Mouse (Mus musculus) heart, adult 9 months (tissue): ENCODE measurements around the gene Sipa1l1.
A peak's percentile ranks its signal among the peaks of the same experiment; 100 is the strongest.

Experiments used
- DNase-seq, 2 experiments: peaks; one replicate each; pipeline ENCODE4 v3.0.0; 2022; ENCODE audit warnings: low spot score in 2 of 2

Sipa1l1 gene

GRCm38 (mm10) chr12:82247371-82248258 is 78.5 kb downstream of the Sipa1l1 start:
- no peak for DNase-seq

GRCm38 (mm10) chr12:82248501-82248900 is 79.4 kb downstream of the Sipa1l1 start:
- no peak for DNase-seq

DNA sequence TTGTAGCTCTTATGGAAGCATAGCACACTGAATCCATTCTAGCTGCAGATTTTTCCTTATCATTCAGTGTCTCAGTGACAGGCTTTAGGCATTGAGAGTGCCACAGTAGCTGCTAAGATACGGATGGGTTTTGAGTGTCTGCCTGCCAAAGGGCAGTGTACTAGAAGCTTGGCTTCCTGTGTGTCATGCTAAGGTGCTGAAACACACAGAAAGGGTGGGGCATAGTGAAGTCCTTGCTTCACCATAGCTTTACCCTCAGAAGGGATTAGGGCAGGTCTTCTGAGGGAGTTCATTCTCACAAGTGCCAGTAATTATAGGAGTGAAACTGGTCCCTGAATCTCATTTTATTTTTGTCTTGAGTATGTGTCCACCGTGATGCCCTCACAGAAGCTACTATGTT is 82.2 kb downstream of the Sipa1l1 start:
- no peak for DNase-seq

- no peak for DNase-seq
Observed at GRCm38 (mm10) chr12:82254076-82254475, 85.0 kb downstream of the Sipa1l1 start.

DNA sequence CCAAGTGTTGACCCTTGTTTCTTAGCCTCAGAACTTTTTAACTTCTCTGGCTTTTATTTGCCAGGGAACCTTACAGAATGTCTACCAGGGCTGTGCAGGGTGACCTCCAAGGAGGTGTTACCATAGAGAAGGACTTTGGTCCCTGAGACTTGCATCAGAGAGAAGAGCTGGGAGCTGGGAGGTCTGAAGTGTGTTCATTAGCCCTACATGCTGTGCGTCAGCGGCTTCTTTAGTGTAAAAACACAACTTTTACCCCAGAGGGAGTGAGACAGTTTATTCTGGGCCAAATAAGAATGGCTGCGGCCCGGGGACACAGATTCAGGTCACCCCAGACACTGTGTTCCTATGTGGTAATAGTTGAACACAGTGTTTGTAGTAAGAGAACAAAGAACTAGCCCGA is 86.9 kb downstream of the Sipa1l1 start:
- no peak for DNase-seq

GRCm38 (mm10) chr12:82256921-82257500 is 87.9 kb downstream of the Sipa1l1 start:
- no peak for DNase-seq

DNA sequence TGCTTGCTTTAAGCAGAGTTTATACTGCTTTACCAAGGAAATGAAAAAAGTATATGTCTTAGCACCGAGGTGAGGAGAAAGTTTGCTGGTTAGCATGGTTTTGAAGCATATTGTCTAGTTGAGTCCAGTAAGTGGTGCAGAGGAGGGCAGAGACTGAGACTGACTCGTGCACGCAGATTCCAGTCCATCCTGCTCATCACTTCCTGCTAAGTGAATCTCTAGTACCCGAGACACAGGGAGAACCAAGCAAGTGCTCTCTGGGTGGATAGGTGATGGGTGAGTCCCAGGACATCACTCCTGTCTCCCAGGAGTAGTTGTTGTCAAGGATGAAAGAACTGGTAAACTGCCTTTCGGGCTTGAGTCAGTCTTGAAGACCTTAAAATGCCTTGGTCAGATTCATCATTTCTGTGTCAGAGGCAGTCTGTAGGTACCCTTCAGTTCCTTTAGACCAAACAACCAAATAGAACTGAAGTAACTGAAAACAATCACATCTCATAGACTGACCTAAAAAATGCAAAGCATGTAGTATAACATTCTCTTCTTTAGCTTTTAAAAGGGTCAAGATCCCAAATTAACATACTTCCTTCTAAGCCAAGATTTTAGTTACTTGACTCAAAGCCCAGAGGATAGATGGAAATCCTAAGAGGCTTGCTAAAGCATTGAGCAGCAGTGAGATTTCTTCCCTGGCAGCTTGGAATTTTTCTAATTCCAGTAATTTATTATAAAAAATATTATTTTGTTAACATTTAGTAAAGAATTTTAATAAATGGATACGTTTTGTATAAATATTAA is 89.1 kb downstream of the Sipa1l1 start:
- DNase-seq: no peak

GRCm38 (mm10) chr12:82263443-82263842 is 94.3 kb downstream of the Sipa1l1 start:
- no peak for DNase-seq

- no peak for DNase-seq
Observed at GRCm38 (mm10) chr12:82264083-82264851, 95.1 kb downstream of the Sipa1l1 start.

- peak in 1 of 2 experiments; percentile 21 for DNase-seq
Observed at GRCm38 (mm10) chr12:82265335-82266274, 96.5 kb downstream of the Sipa1l1 start.

- no peak for DNase-seq
Observed at GRCm38 (mm10) chr12:82271447-82271846, 102.3 kb downstream of the Sipa1l1 start.

- no peak for DNase-seq
Observed at GRCm38 (mm10) chr12:82273503-82273902, 104.4 kb downstream of the Sipa1l1 start.

GRCm38 (mm10) chr12:82274576-82274975 is 105.5 kb downstream of the Sipa1l1 start:
- DNase-seq: no peak

DNA sequence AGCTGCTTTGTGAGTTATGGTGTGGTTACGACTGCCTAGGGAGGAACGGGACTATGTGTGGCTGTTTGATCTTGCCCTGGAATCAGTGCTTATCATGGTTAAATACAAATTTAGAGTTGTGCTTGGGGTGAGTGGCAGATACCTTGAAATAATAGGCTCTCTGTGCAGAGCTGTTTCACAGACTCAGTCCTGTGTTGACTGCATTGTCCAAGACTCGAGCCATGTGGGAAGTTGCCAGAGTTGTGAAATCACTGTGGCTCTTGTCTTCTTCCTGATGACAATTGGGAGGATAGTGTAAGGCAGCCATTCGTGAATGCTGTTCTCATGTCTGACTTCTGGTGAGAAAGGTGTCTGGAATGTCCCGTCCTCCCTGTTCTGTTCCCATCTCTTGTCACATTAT is 106.6 kb downstream of the Sipa1l1 start:
- DNase-seq: peak; percentile 52 to 63

GRCm38 (mm10) chr12:82276591-82276990 is 107.5 kb downstream of the Sipa1l1 start:
- DNase-seq: no peak

- no peak for DNase-seq
Observed at GRCm38 (mm10) chr12:82284617-82285016, 115.5 kb downstream of the Sipa1l1 start.

DNA sequence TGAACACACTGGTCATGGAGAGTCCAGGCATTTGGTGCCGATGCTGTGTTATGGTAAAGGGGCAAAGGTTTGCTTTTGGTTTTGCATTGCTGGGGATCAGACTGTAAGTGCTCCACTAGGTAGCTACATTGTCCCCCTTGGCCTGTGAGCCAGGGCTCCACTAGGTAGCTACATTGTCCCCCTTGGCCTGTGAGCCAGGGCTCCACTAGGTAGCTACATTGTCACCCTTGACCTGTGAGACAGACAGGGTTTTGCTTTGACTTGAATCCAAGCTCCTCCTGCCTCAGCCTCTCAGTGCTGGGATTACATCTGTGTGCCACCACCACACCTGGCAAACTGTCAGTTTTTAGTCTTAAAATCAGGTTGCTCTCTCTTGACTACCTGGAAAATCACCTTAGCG is 115.9 kb downstream of the Sipa1l1 start:
- no peak for DNase-seq

GRCm38 (mm10) chr12:82286068-82286467 is 116.9 kb downstream of the Sipa1l1 start:
- no peak for DNase-seq

GRCm38 (mm10) chr12:82286804-82287203 is 117.7 kb downstream of the Sipa1l1 start:
- DNase-seq: no peak

GRCm38 (mm10) chr12:82293545-82294247 is 124.6 kb downstream of the Sipa1l1 start:
- no peak for DNase-seq
